Mouse (Mus musculus): ENCODE measurements at regions not wholly inside any gene's neighbourhood (a gene's known extent, or its start where the extent isn't known, plus 50 kb on each side); places are given as distances from the start of the nearest gene placed in this dataset.

DNA sequence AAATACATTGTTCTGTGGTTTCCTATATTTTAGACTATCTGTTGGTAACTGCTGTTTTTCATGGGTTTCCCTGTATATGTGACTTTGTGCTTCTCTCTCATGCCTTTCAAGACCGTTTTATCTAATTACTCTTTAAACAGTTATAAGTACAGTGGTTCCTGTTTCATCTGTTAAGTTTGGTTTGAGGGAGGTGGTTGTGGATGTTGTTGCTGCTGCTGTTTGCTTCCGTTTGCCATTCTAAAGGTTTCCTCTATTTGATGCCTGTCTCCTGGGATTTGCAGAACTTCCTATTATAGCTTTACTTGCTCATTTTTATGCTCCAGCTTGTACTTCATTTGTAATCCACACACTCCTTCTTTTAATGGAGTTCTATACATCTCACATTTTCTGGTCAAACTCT, 400.4 kb upstream of the Htr2a start:
- Histone ChIP-seq H3K27me3 (ENCODE audit: insufficient read depth, low read length) (no peaks in the 10 kb centered on the region), H3K9ac (no peak overlapping the region), H3K4me2 (no peak overlapping the region), H3K4me3 (ENCODE audit: low read depth, low read length) (no peak overlapping the region), H3K9me3 (ENCODE audit: low read depth, low read length) (no peaks in the 10 kb centered on the region), H3K4me1 (ENCODE audit: insufficient read depth) (no peaks in the 10 kb centered on the region), H3K27ac (ENCODE audit: low read depth) (no peak overlapping the region), H3K36me3 (ENCODE audit: insufficient read depth) (no peaks in the 10 kb centered on the region)
- TF ChIP-seq CTCF (IDR thresholded peaks at IDR 0.05; ENCODE audit: low read depth): no peak
- 56% methylated on average over 2 of the region's 2 CpGs for WGBS
- DNase-seq (no peak), ATAC-seq (ENCODE audit: insufficient read depth) (no peak)

DNA sequence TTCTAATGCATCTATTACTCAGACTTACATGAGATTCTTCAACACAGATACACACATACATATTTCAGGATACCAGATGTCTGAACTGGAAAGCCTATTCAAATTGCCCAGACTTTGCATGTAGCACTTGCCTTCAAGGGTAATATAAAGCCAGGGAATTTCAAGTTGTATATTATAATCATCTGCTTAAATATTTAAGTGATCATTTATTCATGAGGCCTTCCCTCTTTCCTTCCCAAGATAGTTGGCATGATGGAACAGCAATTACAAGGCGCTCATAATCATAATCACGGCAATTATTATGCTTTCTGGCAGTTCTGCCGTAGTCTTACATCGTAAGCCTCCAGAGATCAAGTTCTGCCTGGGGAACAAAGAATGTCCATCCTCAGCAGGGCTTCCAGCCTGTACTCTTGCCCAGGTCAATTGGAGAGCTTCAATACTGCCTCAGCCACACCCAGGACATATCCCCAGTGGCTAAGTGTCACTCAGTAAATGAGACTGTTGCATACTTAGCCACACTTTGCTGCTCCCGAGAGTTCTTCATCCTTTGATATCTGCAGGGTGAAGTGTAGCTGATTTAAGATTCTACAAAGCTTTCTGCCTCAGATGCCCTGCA, 391.3 kb upstream of the Htr2a start:
- Histone ChIP-seq H3K4me2 (no peak overlapping the region), H3K9ac (no peak overlapping the region), H3K4me1 (ENCODE audit: insufficient read depth) (no peaks in the 10 kb centered on the region), H3K9me3 (ENCODE audit: low read depth, low read length) (no peaks in the 10 kb centered on the region), H3K27ac (ENCODE audit: low read depth) (no peak overlapping the region), H3K36me3 (ENCODE audit: insufficient read depth) (no peaks in the 10 kb centered on the region), H3K27me3 (ENCODE audit: insufficient read depth, low read length) (no peaks in the 10 kb centered on the region), H3K4me3 (ENCODE audit: low read depth, low read length) (no peak overlapping the region)
- DNase-seq (no peak), ATAC-seq (ENCODE audit: insufficient read depth) (no peak)
- no peak for TF ChIP-seq CTCF (IDR thresholded peaks at IDR 0.05; ENCODE audit: low read depth)
- WGBS: 85% methylated on average over 5 of the region's 5 CpGs

DNA sequence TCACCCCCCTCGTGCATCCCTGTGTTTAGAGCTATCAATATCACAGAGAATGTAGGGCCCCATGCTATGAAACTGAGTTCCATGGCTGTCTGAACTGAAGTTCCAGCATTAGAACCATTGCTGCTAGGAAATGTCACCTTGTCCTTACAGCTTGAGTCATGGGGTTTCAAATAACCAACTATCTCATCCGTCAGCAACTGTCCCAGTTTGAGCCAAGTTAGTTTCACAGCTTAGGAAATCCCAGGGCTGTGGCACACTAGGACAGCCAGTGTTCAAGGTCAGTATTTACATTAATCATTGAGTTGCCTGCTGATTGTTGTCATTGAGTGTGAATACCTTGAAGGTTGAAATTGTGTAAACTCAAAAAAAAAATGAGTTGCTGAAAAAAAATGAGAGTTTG, 390.6 kb upstream of the Htr2a start:
- DNase-seq (peak; percentile 11), ATAC-seq (ENCODE audit: insufficient read depth) (no peak)
- no peak overlapping the region for H3K4me2 ChIP-seq
- TF ChIP-seq CTCF (IDR thresholded peaks at IDR 0.05; ENCODE audit: low read depth): no peak
- H3K9ac ChIP-seq: no peak overlapping the region
- no peaks in the 10 kb centered on the region for H3K36me3 ChIP-seq (ENCODE audit: insufficient read depth)
- no peaks in the 10 kb centered on the region for H3K9me3 ChIP-seq (ENCODE audit: low read depth, low read length)
- no peaks in the 10 kb centered on the region for H3K27me3 ChIP-seq (ENCODE audit: insufficient read depth, low read length)
- H3K27ac ChIP-seq (ENCODE audit: low read depth): no peak overlapping the region
- H3K4me3 ChIP-seq (ENCODE audit: low read depth, low read length): no peak overlapping the region
- 40% methylated on average over 2 of the region's 2 CpGs for WGBS
- H3K4me1 ChIP-seq (ENCODE audit: insufficient read depth): no peaks in the 10 kb centered on the region

DNA sequence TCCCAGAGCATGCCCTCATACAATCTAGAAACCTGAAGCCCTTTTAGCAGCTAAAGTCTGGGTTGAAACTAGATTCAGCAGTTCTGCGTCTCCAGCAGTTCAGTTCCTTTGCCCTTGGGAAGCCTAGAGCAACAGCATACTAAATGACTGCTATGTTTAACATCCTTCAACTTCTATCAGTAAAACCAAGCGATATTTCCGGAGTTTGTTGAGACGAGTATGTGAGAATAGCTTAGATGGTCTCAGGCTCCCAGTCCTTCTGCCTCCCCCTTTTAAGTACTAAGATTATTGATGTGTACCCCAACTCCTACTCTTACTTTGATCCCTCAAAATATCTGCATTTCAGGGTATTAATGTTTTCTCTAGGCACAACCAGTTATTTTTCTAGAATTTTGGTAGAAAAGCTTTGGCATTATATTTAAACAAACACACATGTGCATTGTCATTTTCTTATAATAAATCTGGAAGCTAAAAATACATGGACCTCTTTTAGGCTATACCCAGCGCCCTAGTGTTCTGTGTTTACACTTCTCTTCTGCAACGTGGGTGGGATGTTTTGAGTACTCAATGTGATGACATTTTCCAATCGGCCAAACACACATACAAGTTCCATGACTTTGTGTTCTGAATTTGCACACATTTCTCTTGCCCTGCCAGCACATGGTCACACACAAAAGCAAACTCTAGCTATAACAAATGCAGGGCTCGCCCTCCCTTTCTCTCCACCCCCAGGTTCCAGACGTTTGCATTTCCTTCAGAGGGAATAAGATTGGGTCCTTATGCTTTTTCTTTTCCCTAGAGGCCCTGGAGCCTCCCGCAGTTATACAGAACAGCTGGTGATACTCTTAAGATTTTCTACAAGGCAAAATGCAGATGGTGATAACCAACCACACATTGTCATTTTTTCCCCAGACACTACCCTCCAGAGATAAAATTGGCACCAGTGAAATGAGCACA, 388.2 kb upstream of the Htr2a start:
- peak; percentile 93 for ATAC-seq (ENCODE audit: insufficient read depth)
- Histone ChIP-seq H3K36me3 (ENCODE audit: insufficient read depth) (no peaks in the 10 kb centered on the region), H3K27me3 (ENCODE audit: insufficient read depth, low read length) (no peaks in the 10 kb centered on the region), H3K27ac (ENCODE audit: low read depth) (peak overlapping the region; percentile 39; the same call in 1 of the 2 replicates), H3K4me3 (ENCODE audit: low read depth, low read length) (no peak overlapping the region), H3K9ac (no peak overlapping the region), H3K4me2 (no peak overlapping the region), H3K4me1 (ENCODE audit: insufficient read depth) (no peaks in the 10 kb centered on the region), H3K9me3 (ENCODE audit: low read depth, low read length) (no peaks in the 10 kb centered on the region)
- no peak for TF ChIP-seq CTCF (IDR thresholded peaks at IDR 0.05; ENCODE audit: low read depth)
- peak; percentile 81 for DNase-seq
- WGBS: 31% methylated on average over 10 of the region's 10 CpGs

DNA sequence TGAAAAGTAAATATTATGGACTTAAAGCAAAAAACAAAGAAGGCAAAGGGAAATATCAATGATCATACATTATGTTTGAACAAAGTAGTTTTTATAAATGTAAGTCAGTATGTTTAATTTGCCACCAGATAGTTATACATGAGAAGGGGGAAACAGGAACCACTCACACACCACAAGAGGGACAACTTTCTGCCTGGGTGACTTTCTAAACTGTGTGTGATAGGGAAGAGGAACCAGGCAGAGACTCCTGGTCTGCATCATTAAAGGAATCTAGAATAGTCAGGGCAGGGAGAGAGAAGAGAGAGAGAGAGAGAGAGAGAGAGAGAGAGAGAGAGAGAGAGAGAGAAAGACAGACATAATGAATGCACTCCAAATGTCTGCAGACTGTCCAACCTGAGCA, 385.6 kb upstream of the Htr2a start:
- Histone ChIP-seq H3K27me3 (ENCODE audit: insufficient read depth, low read length) (no peaks in the 10 kb centered on the region), H3K36me3 (ENCODE audit: insufficient read depth) (no peaks in the 10 kb centered on the region), H3K4me3 (ENCODE audit: low read depth, low read length) (no peak overlapping the region), H3K4me1 (ENCODE audit: insufficient read depth) (no peaks in the 10 kb centered on the region), H3K4me2 (no peak overlapping the region), H3K9me3 (ENCODE audit: low read depth, low read length) (no peaks in the 10 kb centered on the region), H3K9ac (no peak overlapping the region), H3K27ac (ENCODE audit: low read depth) (no peak overlapping the region)
- TF ChIP-seq CTCF (IDR thresholded peaks at IDR 0.05; ENCODE audit: low read depth): no peak
- DNase-seq: no peak
- no peak for ATAC-seq (ENCODE audit: insufficient read depth)

DNA sequence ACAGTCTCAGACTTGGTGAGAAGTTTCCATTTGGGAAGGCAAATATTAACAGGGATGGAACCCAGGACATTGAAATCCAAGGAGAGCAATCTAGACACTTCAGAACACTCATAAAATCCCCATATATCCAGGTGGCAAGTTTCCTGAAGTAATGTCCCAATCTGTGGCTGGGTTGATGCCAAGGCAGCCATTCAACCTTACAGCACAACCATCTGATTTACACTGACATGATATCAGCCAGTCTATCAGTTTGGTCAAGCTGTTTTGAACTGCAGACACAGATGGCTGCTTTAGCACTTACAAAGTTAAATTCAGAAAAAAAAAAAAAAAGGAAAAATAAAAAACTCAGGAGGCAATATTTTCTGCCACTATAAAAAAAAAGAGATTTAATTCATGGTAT, 381.2 kb upstream of the Htr2a start:
- H3K36me3 ChIP-seq (ENCODE audit: insufficient read depth): no peaks in the 10 kb centered on the region
- H3K27me3 ChIP-seq (ENCODE audit: insufficient read depth, low read length): no peaks in the 10 kb centered on the region
- H3K4me1 ChIP-seq (ENCODE audit: insufficient read depth): no peaks in the 10 kb centered on the region
- no peak for TF ChIP-seq CTCF (IDR thresholded peaks at IDR 0.05; ENCODE audit: low read depth)
- no peak overlapping the region for H3K27ac ChIP-seq (ENCODE audit: low read depth)
- ATAC-seq (ENCODE audit: insufficient read depth) (no peak), DNase-seq (no peak)
- no peak overlapping the region for H3K4me2 ChIP-seq
- no peaks in the 10 kb centered on the region for H3K9me3 ChIP-seq (ENCODE audit: low read depth, low read length)
- no peak overlapping the region for H3K9ac ChIP-seq
- no peak overlapping the region for H3K4me3 ChIP-seq (ENCODE audit: low read depth, low read length)

DNA sequence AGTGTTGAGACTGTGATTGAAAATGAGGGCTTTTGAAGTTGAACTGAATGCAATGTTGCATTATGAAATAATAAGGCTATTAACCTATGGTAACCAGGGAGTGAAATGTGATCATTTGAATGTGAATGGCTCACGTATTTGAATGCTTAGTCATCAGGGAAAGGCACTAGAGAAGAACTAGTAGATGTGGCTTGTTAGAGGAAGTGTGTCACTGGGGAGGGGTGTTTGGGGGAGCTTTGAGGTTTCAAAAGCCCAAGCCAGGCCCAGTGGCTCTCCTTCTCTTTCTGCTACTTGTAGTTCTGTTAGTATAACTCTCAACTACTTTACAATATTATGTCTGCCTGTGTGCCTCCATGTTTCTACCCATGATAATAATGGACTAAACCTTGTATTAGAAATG, 373.6 kb upstream of the Htr2a start:
- 77% methylated on average over 1 of the region's 1 CpGs for WGBS
- no peaks in the 10 kb centered on the region for H3K4me1 ChIP-seq (ENCODE audit: insufficient read depth)
- H3K9me3 ChIP-seq (ENCODE audit: low read depth, low read length): no peaks in the 10 kb centered on the region
- no peaks in the 10 kb centered on the region for H3K36me3 ChIP-seq (ENCODE audit: insufficient read depth)
- H3K4me2 ChIP-seq: no peak overlapping the region
- no peak for TF ChIP-seq CTCF (IDR thresholded peaks at IDR 0.05; ENCODE audit: low read depth)
- no peak overlapping the region for H3K4me3 ChIP-seq (ENCODE audit: low read depth, low read length)
- DNase-seq (no peak), ATAC-seq (ENCODE audit: insufficient read depth) (no peak)
- H3K9ac ChIP-seq: no peak overlapping the region
- H3K27me3 ChIP-seq (ENCODE audit: insufficient read depth, low read length): no peaks in the 10 kb centered on the region
- H3K27ac ChIP-seq (ENCODE audit: low read depth): no peak overlapping the region
